Mouse (Mus musculus): ENCODE measurements around the gene Arhgap17. TPM values are rescaled to one million over a fixed set of nuclear protein-coding genes. Genes with fewer than 3 reads are reported as not detected.

Gene Arhgap17
- total and polyA plus RNA-seq, 3 experiments = 21.1 to 133 (median 80.8) TPM

DNA sequence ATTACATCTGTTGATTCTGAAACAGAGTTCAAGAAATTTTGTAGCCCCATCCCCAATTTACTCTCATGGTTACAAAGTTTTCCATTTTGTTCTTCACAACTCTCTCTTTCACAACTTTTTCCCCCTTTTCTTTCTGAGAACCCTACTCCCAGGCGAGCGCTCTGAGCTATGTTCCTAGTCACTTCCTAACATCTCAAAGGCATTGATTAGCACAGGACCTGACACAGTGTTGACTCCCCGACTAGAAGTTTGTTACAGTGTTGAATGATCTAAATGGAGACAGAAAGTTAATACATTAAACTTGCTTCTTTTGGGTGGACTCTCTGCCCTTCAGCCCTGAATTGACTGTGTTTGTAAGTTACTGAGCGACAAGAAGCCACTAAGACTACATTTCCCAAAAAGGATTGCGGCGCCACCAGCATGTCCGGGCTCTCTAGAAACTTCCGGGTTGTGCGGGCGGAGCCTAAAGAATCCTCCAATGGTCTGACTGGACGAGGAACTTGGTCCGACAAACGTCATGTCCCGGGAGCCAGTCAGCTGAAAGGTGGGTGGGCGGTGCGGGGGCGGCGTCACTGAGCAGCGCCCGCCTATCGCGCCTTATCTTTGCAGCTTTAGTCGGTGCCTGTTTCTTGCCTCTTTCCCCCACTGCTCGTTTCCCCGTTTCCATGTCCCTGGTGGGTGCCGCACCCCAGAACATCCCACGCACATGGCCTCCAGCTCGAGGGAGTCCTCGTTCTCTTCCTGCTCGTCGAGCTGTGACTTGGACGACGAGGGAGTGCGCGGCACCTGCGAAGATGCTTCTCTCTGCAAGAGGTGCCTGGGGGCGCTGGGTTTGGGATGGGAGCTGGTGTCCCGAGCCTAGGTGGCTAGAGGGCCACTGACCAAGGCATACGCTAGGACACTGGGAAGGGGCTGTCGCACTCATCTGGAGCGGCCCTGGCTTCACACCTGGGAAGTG, 8.0 kb upstream of the Arhgap17 start:
- TF ChIP-seq POLR2AphosphoS5 (IDR thresholded peaks at IDR 0.05; ENCODE audit: insufficient replicate concordance, low read depth, low read length) (no peak), TAL1 (conservative IDR thresholded peaks at IDR 0.05; ENCODE audit: low read depth, low read length) (no peak), CTCF (IDR thresholded peaks at IDR 0.05; ENCODE audit: low read depth, low read length) (no peak), GATA1 (IDR thresholded peaks at IDR 0.05; ENCODE audit: borderline replicate concordance, low read length) (no peak), GATA2 (IDR thresholded peaks at IDR 0.05; ENCODE audit: borderline replicate concordance, low read depth, low read length) (no peak)
- Histone ChIP-seq H3K9me3 (replicated peaks) (no peaks in the 10 kb centered on the region), H3K4me3 (ENCODE audit: low read depth, low read length) (peak overlapping the region; percentile 95), H3K36me3 (replicated peaks) (peaks cover 19% of the 10 kb centered on the region), H3K27me3 (ENCODE audit: insufficient read depth, low read length) (no peaks in the 10 kb centered on the region), H3K4me1 (ENCODE audit: insufficient read depth, low read depth, low read length) (peaks cover 36% of the 10 kb centered on the region)
- peak; percentile 99 for ATAC-seq (ENCODE audit: extremely low read depth, insufficient number of reproducible peaks, low FRiP score, poor library complexity, severe bottlenecking)
- DNase-seq (ENCODE audit: low spot score) = peak; percentile 98

DNA sequence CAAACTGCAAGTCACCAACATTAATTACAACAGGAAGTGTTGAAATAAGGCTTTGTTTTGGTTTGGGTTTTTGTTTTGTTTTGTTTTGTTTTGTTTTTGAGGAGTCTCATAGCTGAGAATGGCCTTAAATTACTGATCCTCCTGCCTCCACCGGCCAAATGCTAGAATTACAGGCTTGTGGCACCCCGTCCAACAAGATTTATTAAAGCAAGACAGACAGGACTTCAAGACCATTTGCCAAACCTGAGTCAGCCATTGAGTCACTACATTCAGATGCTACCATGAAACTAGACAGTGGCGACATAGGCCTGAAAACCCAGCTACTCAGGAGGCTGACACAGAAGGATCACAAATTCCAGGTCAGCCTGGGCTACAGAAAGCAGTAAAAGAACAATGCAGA, 1.8 kb upstream of the Arhgap17 start:
- no peaks in the 10 kb centered on the region for H3K27me3 ChIP-seq (ENCODE audit: insufficient read depth, low read length)
- peaks cover 9% of the 10 kb centered on the region for H3K36me3 ChIP-seq (replicated peaks)
- H3K4me3 ChIP-seq (ENCODE audit: low read depth, low read length) = no peak overlapping the region
- H3K4me1 ChIP-seq (ENCODE audit: insufficient read depth, low read depth, low read length) = peaks cover 35% of the 10 kb centered on the region
- ATAC-seq (ENCODE audit: extremely low read depth, insufficient number of reproducible peaks, low FRiP score, poor library complexity, severe bottlenecking) (no peak), DNase-seq (ENCODE audit: low spot score) (no peak)
- no peak for TF ChIP-seq TAL1 (conservative IDR thresholded peaks at IDR 0.05; ENCODE audit: low read depth, low read length)
- H3K9me3 ChIP-seq (replicated peaks) = no peaks in the 10 kb centered on the region

DNA sequence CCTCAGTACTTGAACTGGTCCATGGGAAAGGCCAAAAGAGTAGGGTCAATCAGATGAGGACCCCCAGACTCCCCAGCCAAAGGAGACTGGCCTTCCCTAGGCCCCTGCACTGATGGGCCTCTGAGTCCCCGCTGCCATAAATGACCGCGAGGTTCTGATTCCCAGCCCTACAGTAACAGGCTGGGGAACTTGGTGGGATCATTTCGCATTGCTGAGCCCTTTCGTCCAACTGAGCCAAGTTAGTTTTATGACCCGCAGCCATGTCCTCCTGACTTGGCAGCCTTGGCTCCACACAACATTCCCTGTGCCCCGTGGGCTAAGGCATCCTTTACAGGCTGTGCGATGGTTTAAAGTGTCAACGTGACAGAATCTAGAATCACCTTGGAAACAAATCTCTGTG, 985 bp upstream of the Arhgap17 start:
- Histone ChIP-seq H3K36me3 (replicated peaks) (peaks cover 9% of the 10 kb centered on the region), H3K9me3 (replicated peaks) (no peaks in the 10 kb centered on the region), H3K27me3 (ENCODE audit: insufficient read depth, low read length) (no peaks in the 10 kb centered on the region), H3K4me1 (ENCODE audit: insufficient read depth, low read depth, low read length) (peaks cover 43% of the 10 kb centered on the region), H3K4me3 (ENCODE audit: low read depth, low read length) (peak overlapping the region; percentile 84)
- TF ChIP-seq CTCF (IDR thresholded peaks at IDR 0.05; ENCODE audit: low read depth, low read length) (no peak), POLR2AphosphoS5 (IDR thresholded peaks at IDR 0.05; ENCODE audit: insufficient replicate concordance, low read depth, low read length) (no peak), TAL1 (conservative IDR thresholded peaks at IDR 0.05; ENCODE audit: low read depth, low read length) (no peak), GATA2 (IDR thresholded peaks at IDR 0.05; ENCODE audit: borderline replicate concordance, low read depth, low read length) (no peak), GATA1 (IDR thresholded peaks at IDR 0.05; ENCODE audit: borderline replicate concordance, low read length) (no peak)
- DNase-seq (ENCODE audit: low spot score) = no peak
- no peak for ATAC-seq (ENCODE audit: extremely low read depth, insufficient number of reproducible peaks, low FRiP score, poor library complexity, severe bottlenecking)

DNA sequence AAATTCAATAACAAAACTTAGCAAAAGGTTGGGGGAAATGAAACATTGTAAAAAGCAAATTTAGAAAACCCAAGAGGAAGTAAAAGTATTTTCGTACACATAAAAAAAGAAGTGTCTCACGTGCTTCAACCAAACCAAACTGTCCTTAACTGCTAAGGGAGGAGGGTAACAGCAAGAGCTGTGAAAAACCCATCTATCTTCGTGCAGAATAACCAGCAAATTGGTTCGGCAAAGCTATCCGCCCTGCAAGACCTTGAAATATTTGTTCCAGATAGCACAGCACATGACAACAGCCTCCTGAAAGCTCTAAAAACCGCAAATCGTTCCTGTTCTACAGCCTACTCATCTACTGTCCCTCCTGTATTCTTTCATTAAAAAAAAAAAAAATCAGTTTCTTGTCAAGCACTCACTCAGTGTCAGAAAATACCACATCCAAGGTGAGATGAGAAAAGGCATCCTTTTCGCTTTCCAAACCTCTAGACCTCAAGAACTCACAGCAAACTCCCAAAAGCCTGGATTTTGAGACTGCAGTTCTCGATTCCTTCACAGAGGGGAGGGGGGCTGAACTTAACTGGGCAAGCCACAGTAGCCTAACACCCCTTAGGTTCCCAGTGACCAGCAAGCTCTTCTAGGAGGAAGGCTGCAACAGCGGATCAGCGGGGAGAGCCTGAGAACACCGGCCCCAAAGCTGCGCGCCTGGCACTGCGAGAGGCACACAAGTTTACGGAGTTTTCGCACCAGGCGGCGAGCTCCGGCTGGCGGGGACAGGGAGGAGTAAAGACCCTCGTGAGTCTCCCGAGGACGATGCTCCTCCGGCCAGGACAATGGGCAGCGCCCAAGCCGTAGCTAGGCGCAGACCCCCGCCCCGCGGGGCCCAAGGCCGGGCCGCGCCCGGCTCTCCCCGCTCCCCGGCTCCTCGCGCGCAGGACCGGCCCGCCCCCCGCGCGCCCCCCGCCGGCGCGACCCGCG, 653 bp downstream of the Arhgap17 start:
- no peak for TF ChIP-seq TAL1 (conservative IDR thresholded peaks at IDR 0.05; ENCODE audit: low read depth, low read length)
- no peak for TF ChIP-seq CTCF (IDR thresholded peaks at IDR 0.05; ENCODE audit: low read depth, low read length)
- TF ChIP-seq GATA1 (IDR thresholded peaks at IDR 0.05; ENCODE audit: borderline replicate concordance, low read length) = no peak
- no peak for TF ChIP-seq POLR2AphosphoS5 (IDR thresholded peaks at IDR 0.05; ENCODE audit: insufficient replicate concordance, low read depth, low read length)
- TF ChIP-seq GATA2 (IDR thresholded peaks at IDR 0.05; ENCODE audit: borderline replicate concordance, low read depth, low read length) = no peak
- Histone ChIP-seq H3K4me3 (ENCODE audit: low read depth, low read length) (peak overlapping the region; percentile 84), H3K27me3 (ENCODE audit: insufficient read depth, low read length) (no peaks in the 10 kb centered on the region), H3K9me3 (replicated peaks) (no peaks in the 10 kb centered on the region), H3K36me3 (replicated peaks) (peaks cover 20% of the 10 kb centered on the region), H3K4me1 (ENCODE audit: insufficient read depth, low read depth, low read length) (peaks cover 59% of the 10 kb centered on the region)
- DNase-seq (ENCODE audit: low spot score) (peak; percentile 33), ATAC-seq (ENCODE audit: extremely low read depth, insufficient number of reproducible peaks, low FRiP score, poor library complexity, severe bottlenecking) (no peak)

DNA sequence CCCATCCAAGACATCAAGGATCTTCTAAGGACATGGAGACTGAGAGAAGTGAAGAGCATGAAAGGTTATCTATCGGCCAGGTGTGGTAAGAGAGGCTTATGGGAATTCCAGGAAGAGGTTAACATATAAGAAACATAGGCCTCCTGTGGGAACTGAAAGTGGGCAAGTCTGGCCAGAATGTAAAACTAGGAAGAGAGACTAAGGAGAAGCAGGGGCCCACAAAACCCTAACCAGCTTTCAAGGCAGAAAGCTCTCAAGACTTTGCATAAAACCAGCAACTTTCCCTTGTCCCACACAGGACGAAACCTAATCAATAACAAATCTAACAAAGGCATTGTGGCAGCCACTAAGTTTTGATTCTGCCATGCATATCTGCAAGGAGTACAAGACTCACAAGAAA, 1.5 kb downstream of the Arhgap17 start:
- Histone ChIP-seq H3K4me1 (ENCODE audit: insufficient read depth, low read depth, low read length) (peaks cover 66% of the 10 kb centered on the region), H3K27me3 (ENCODE audit: insufficient read depth, low read length) (no peaks in the 10 kb centered on the region), H3K36me3 (replicated peaks) (peaks cover 27% of the 10 kb centered on the region), H3K4me3 (ENCODE audit: low read depth, low read length) (peak overlapping the region; percentile 41; the same call in 1 of the 2 replicates), H3K9me3 (replicated peaks) (no peaks in the 10 kb centered on the region)
- ATAC-seq (ENCODE audit: extremely low read depth, insufficient number of reproducible peaks, low FRiP score, poor library complexity, severe bottlenecking) (no peak), DNase-seq (ENCODE audit: low spot score) (no peak)
- no peak for TF ChIP-seq CTCF (IDR thresholded peaks at IDR 0.05; ENCODE audit: low read depth, low read length)
- TF ChIP-seq GATA1 (IDR thresholded peaks at IDR 0.05; ENCODE audit: borderline replicate concordance, low read length) = no peak
- no peak for TF ChIP-seq TAL1 (conservative IDR thresholded peaks at IDR 0.05; ENCODE audit: low read depth, low read length)
- no peak for TF ChIP-seq GATA2 (IDR thresholded peaks at IDR 0.05; ENCODE audit: borderline replicate concordance, low read depth, low read length)
- TF ChIP-seq POLR2AphosphoS5 (IDR thresholded peaks at IDR 0.05; ENCODE audit: insufficient replicate concordance, low read depth, low read length) = no peak
